In the genomic region with DNA sequence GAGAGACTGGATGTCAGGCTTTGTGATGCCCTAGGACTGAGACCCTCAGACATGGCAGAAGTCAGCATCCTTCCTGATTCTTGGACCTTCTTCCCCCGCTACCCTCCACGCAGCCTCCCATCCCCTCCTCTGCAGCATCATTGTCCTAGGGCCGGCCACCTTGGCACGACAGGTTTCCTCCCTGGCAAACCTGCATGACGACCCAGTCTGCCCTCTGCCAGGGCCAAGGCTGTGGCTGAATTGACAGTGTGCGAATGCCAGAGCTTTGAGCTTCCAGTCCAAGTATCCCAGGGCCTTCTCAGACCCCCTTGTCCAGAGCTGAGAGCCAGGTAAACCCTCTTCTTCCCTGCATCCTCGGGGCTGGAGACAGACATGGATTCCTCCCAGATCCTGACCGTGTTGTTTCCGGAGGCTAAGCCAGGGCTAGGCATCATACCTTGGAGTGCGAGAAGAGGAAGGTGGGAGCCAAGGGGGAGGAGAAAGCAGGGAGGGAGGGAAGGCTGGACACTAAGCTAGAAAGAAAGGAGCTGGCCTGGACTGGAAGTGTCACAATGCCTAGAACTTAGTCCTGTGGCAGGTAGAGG, we compare ENCODE assay signal across 8 mouse cellular contexts. TPM values are rescaled to one million over a fixed set of nuclear protein-coding genes. Genes with fewer than 3 reads are reported as not detected.
DNase-seq lines count a peak whose midpoint lies in the region; ATAC-seq and TF ChIP-seq lines count a peak whose summit lies in the region.
"Had no signal": no experiment of that assay in that cellular context is flagged by ENCODE, and none has a peak within 500 bp of the region (broad histone marks: within the 10 kb centered on the region; RNA-seq: fewer than 3 reads in every experiment).

A gene (plus strand): TSS at position 534 of the 584 bp plus-strand sequence.

- H3K9me3 ChIP-seq in lung, embryonic 16.5 days (ENCODE audit: control insufficient read depth, low read length), result no peaks in the 10 kb centered on the region
- H3K9me3 ChIP-seq in forebrain, embryonic 13.5 days (replicated peaks), result no peaks in the 10 kb centered on the region
- H3K9me3 ChIP-seq in limb, embryonic 10.5 days (replicated peaks), result no peaks in the 10 kb centered on the region

- no peaks in the 10 kb centered on the region for H3K36me3 ChIP-seq in lung, embryonic 16.5 days (ENCODE audit: control insufficient read depth, insufficient read depth, low read length)
- H3K36me3 ChIP-seq in forebrain, embryonic 13.5 days (ENCODE audit: poor library complexity, severe bottlenecking), result no peaks in the 10 kb centered on the region
- no peaks in the 10 kb centered on the region for H3K36me3 ChIP-seq in limb, embryonic 10.5 days
- no peaks in the 10 kb centered on the region for H3K36me3 ChIP-seq in small intestine, adult 2 months (ENCODE audit: control insufficient read depth, insufficient read depth, low read length)

- TF ChIP-seq POLR2A in small intestine, adult 2 months (IDR thresholded peaks at IDR 0.05; ENCODE audit: low read depth, low read length), result no peak

- H3K27ac ChIP-seq in lung, embryonic 16.5 days (ENCODE audit: low read length), result no peak within 1 kb of the TSS
- H3K27ac ChIP-seq in forebrain, embryonic 13.5 days, result peak within 1 kb of the TSS; percentile 81
- peak within 1 kb of the TSS; percentile 85 for H3K27ac ChIP-seq in limb, embryonic 10.5 days
- H3K27ac ChIP-seq in small intestine, adult 2 months (ENCODE audit: insufficient read depth, low read depth, low read length), result no peak within 1 kb of the TSS

- no peak for ATAC-seq in lung, embryonic 16.5 days (ENCODE audit: low read depth)
- ATAC-seq in forebrain, embryonic 13.5 days, result no peak

- DNase-seq in lung, postnatal 4 days, result no peak
- peak; percentile 32 for DNase-seq in limb, embryonic 10.5 days (ENCODE audit: low spot score)
- no peak for DNase-seq in layer of hippocampus, postnatal 14 days (ENCODE audit: low spot score in 2 of 2)
- no peak for DNase-seq in right cerebral cortex, adult 18-20 months
- DNase-seq: adrenal gland, postnatal 14 days had no signal

- peak within 1 kb of the TSS; percentile 66; the same call in 1 of the 2 replicates for H3K9ac ChIP-seq in lung, embryonic 16.5 days (ENCODE audit: low read length)
- H3K9ac ChIP-seq in forebrain, embryonic 13.5 days, result peak within 1 kb of the TSS; percentile 90

- no peak for TF ChIP-seq CTCF in small intestine, adult 2 months (IDR thresholded peaks at IDR 0.05; ENCODE audit: extremely low read depth, insufficient read length, insufficient replicate concordance, low read depth, low read length)

- peaks cover 14% of the 10 kb centered on the region; the same call in 1 of the 2 replicates for H3K4me1 ChIP-seq in lung, embryonic 16.5 days (replicated peaks; ENCODE audit: control insufficient read depth, insufficient read depth, low read length)
- peaks cover 44% of the 10 kb centered on the region for H3K4me1 ChIP-seq in forebrain, embryonic 13.5 days
- peaks cover 54% of the 10 kb centered on the region for H3K4me1 ChIP-seq in limb, embryonic 10.5 days
- peaks cover 13% of the 10 kb centered on the region for H3K4me1 ChIP-seq in small intestine, adult 2 months (ENCODE audit: control insufficient read depth, insufficient read depth, insufficient read length, low read length)

- WGBS in lung, embryonic 16.5 days, result 51% methylated on average over 10 of the region's 10 CpGs
- WGBS in forebrain, embryonic 13.5 days, result 51% methylated on average over 10 of the region's 10 CpGs
- WGBS in limb, embryonic 10.5 days, result 53% methylated on average over 10 of the region's 10 CpGs
- 73% methylated on average over 10 of the region's 10 CpGs for WGBS in small intestine, adult 2 months

- H3K27me3 ChIP-seq in lung, embryonic 16.5 days (ENCODE audit: control insufficient read depth, insufficient read depth, low read depth, low read length), result peaks cover 22% of the 10 kb centered on the region
- H3K27me3 ChIP-seq in forebrain, embryonic 13.5 days, result peaks cover 34% of the 10 kb centered on the region
- peaks cover 60% of the 10 kb centered on the region for H3K27me3 ChIP-seq in limb, embryonic 10.5 days (ENCODE audit: low read depth, poor library complexity, severe bottlenecking)
- H3K27me3 ChIP-seq in small intestine, adult 2 months (ENCODE audit: control insufficient read depth, insufficient read depth, low read length), result peaks cover 20% of the 10 kb centered on the region

- H3K4me2 ChIP-seq in lung, embryonic 16.5 days (ENCODE audit: low read depth, low read length), result no peak within 1 kb of the TSS; the same call in 1 of the 2 replicates
- H3K4me2 ChIP-seq in forebrain, embryonic 13.5 days, result peak within 1 kb of the TSS; percentile 94

- H3K4me3 ChIP-seq in lung, embryonic 16.5 days (ENCODE audit: low read length), result no peak within 1 kb of the TSS
- H3K4me3 ChIP-seq in forebrain, embryonic 13.5 days, result peak within 1 kb of the TSS; percentile 64
- H3K4me3 ChIP-seq in limb, embryonic 10.5 days, result peak within 1 kb of the TSS; percentile 71
- peak within 1 kb of the TSS; percentile 58 for H3K4me3 ChIP-seq in small intestine, adult 2 months (ENCODE audit: low read depth, low read length)

RNA-seq across cellular contexts. Expression of the gene that starts here (rescaled TPM):
- polyA plus RNA-seq in lung, embryonic 16.5 days (2015; fragmentation: Nextera tagmentation; extraction: Ambion mirVana), result 1.7 and 2.3 TPM in 2 replicates
- 1.1 and 2.3 TPM in 2 replicates for polyA plus RNA-seq in forebrain, embryonic 13.5 days (2015; fragmentation: Nextera tagmentation; extraction: Ambion mirVana)
- 1.3 and 2.3 TPM in 2 replicates for polyA plus RNA-seq in limb, embryonic 10.5 days (2016; fragmentation: Nextera tagmentation; extraction: Ambion mirVana)
- 454 and 722 TPM in 2 replicates for polyA plus RNA-seq in small intestine, adult 2 months (2012; rRNA removed)
- total RNA-seq in layer of hippocampus, postnatal 14 days (2021), result 1 to 10 TPM; 2.0 to 2.8 TPM
- total RNA-seq: adrenal gland, postnatal 14 days had no signal

Comparison
In these comparisons a context has a peak if more than half of its experiments do, and no peak if none do; other contexts are left out.
1. RNA of the gene that starts here (polyA plus RNA-seq): 454 to 722 TPM in small intestine, adult 2 months; 1.7 to 2.3 TPM in lung, embryonic 16.5 days, 1.3 to 2.3 TPM in limb, embryonic 10.5 days and 1.1 to 2.3 TPM in forebrain, embryonic 13.5 days; every median in the first group is over 100 times any median in the second.
2. H3K27ac ChIP-seq: peak in forebrain, embryonic 13.5 days (single experiment) and limb, embryonic 10.5 days (single experiment); none in lung, embryonic 16.5 days (single experiment) and small intestine, adult 2 months (single experiment).